Mouse (Mus musculus): ENCODE data around the gene Ddx55. TPM values are rescaled to one million over a fixed set of nuclear protein-coding genes. Genes with fewer than 3 reads are reported as not detected.

Gene Ddx55
- total RNA-seq, 2 experiments from 2014 or later = 23.3 to 28.3 TPM

DNA sequence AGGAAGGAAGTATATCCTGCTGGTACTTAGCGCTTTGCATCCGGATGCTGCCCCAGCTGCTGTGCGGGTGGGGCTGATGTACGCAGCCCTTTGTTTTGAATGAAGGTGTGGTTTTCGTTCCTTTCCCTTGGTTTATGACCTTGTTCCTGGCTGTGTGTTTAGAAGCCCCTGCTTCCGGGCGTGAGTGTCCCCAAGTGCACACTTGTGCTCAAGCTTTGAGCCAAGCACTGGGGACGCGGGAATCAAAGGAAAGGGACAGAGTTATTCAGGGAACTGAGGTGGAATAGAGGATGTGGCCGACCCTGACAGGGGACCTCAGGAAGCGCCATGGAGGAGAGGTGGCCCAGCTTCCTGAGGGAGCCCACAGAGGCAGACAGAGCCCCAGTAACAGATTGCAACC, 62.0 kb downstream of the Ddx55 start:
- no peak for DNase-seq

DNA sequence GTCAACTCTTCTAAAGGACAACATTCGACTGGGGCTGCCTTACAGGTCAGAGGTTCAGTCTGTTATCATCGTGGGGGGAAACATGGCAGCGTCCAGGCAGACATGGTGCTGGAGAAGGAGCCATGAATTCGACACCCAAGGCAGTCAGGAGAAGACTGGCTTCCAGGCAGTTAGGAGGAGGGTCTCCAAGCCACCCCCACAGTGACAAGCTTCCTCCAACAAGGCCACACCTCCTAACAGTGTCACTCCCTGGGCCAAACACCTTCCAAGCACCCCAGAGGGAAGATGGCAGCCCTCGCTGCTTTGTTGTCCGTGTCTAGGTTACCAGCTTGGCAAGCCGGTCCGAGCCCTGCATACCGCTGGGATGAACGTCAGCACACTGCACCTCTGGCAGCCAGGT, 66.0 kb downstream of the Ddx55 start:
- DNase-seq = no peak

Other genes starting within 250 kb of the Ddx55 start
- 10 to 100 TPM; 16.8 to 20.5 TPM for gene Mphosph9, start 224.9 kb upstream of the Ddx55 start, total RNA-seq (2021)
- 10 to 100 TPM; 15.5 to 16.6 TPM for gene 2810006K23Rik, start 224.8 kb upstream of the Ddx55 start, total RNA-seq (2021)
- gene Cdk2ap1, start 189.8 kb upstream of the Ddx55 start, total RNA-seq (2021) = 10 to 100 TPM; 95.1 to 99.2 TPM
- gene Sbno1, start 126.9 kb upstream of the Ddx55 start, total RNA-seq (2021) = 100 to 1,000 TPM; 148 to 157 TPM
- 10 to 100 TPM; 63.9 to 78.5 TPM for gene Kmt5a, start 112.9 kb upstream of the Ddx55 start, total RNA-seq (2021)
- gene Rilpl2, start 74.5 kb upstream of the Ddx55 start, total RNA-seq (2021) = 10 to 100 TPM; 19.8 to 20.6 TPM
- 10 to 100 TPM; 27.4 to 31.7 TPM for gene Snrnp35, start 69.7 kb upstream of the Ddx55 start, total RNA-seq (2021)
- gene Rilpl1, start 21.5 kb upstream of the Ddx55 start, total RNA-seq (2021) = 10 to 100 TPM; 68.7 to 72.1 TPM
- gene Tmed2, start 12.2 kb upstream of the Ddx55 start, total RNA-seq (2021) = 100 to 1,000 TPM; 102 to 106 TPM
- gene Eif2b1, start 26.3 kb downstream of the Ddx55 start, total RNA-seq (2021) = 10 to 100 TPM; 36.1 to 40.6 TPM
- 10 to 100 TPM; 30.0 to 32.4 TPM for gene Gtf2h3, start 26.3 kb downstream of the Ddx55 start, total RNA-seq (2021)
- 10 to 100 TPM; 58.7 to 60.5 TPM for gene Atp6v0a2, start 75.7 kb downstream of the Ddx55 start, total RNA-seq (2021)
- gene Dnah10, start 172.2 kb downstream of the Ddx55 start, total RNA-seq (2021) = under 1 TPM; 0.40 to 0.52 TPM

Data from layer of hippocampus, postnatal 36 days (tissue).